Mouse (Mus musculus): ENCODE results near the gene Camsap1.

The Camsap1 gene

GRCm38 (mm10) chr2:25882276-25882675 is 100.8 kb downstream of the Camsap1 start:
- no peak for DNase-seq (ENCODE audit: low spot score)

DNA sequence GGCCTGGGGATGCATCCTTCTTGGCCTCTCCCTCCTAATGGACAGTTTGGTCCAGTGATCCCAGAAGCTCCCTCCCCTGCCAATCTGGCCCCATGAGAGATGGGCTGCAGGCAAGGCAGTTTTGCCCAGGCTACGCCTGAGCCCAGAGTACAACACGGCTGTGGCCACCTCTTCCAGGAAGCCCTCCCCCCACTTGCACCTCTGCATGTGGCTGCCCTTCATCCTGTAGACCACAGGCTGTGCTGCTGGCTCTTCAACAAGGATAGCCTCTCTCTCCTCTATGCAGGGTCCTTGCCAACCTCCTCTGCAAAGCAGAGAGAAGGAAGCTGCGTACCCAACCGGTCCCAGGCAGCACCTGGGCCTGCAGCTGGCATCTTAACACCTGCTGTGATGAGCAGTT is 104.0 kb downstream of the Camsap1 start:
- no peak for DNase-seq (ENCODE audit: low spot score)

GRCm38 (mm10) chr2:25878516-25878915 is 104.6 kb downstream of the Camsap1 start:
- no peak for DNase-seq (ENCODE audit: low spot score)

DNA sequence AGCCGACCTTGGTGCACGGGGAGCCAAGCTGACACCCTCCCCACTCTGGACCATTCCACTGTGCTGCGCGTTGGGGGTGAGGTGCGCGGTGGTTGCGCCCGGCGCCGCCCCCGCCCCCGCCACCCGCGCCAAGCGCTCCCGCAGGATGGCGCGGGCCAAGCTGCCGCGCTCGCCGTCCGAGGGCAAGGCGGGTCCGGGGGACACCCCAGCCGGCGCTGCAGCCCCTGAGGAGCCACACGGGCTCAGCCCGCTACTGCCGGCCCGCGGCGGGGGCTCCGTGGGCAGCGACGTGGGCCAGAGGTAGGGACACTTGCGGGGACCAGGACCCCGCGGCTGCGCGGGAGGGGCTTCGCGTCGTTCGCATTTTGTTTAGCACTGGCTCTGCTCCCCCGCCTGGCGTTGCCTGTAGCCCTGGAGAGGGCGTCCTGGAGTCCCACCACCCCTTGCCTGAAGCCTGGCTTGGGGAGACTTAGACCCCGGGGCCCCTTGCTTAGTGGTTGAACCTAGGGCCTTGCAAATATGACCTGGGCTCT is 105.3 kb downstream of the Camsap1 start:
- no peak for DNase-seq (ENCODE audit: low spot score)

DNA sequence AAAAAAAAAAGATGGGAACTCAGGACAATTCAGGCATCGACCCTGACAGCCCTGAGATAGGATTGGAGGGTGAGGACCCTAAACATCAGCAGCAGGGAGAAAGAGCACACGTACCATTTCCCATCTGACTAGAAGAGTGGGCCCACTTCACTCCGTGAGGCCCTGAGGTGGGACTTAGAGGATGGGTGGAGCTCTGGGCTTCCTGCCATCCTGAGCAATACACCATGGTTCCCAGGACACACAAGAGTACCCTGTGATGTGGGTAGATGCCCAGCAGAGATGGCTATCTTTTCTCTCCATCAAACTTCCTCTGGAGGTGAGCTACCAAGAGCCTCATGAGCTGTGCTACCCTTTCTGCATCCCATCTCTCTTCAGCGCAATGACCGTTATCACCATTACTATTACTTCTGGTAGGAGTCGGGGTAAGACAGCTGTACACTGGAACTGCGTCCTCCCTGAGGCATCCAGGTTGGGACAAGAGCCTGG is 105.8 kb downstream of the Camsap1 start:
- no peak for DNase-seq (ENCODE audit: low spot score)

All from ovary, postnatal 36 days (tissue).